Mouse (Mus musculus): ENCODE results near the gene Nr6a1.

The Nr6a1 gene

GRCm38 (mm10) chr2:38714324-38714723, 213.2 kb downstream of the Nr6a1 start, which contains the start of gene Nr5a1:
Gene Nr5a1 (minus strand): TSS chr2:38714542.
- DNase-seq (ENCODE audit: low spot score in 2 of 2) = no peak

- no peak for DNase-seq (ENCODE audit: low spot score in 2 of 2)
Observed at GRCm38 (mm10) chr2:38713596-38713995, 213.9 kb downstream of the Nr6a1 start.

GRCm38 (mm10) chr2:38712769-38713125, 214.7 kb downstream of the Nr6a1 start:
- DNase-seq (ENCODE audit: low spot score in 2 of 2) = no peak

GRCm38 (mm10) chr2:38712076-38712768, 215.3 kb downstream of the Nr6a1 start:
- no peak for DNase-seq (ENCODE audit: low spot score in 2 of 2)

- DNase-seq (ENCODE audit: low spot score in 2 of 2) = no peak
Observed at GRCm38 (mm10) chr2:38711421-38711861, 216.0 kb downstream of the Nr6a1 start.

- DNase-seq (ENCODE audit: low spot score in 2 of 2) = no peak
Observed at GRCm38 (mm10) chr2:38710304-38711241, 216.9 kb downstream of the Nr6a1 start.

- no peak for DNase-seq (ENCODE audit: low spot score in 2 of 2)
Observed at GRCm38 (mm10) chr2:38708907-38709688, 218.4 kb downstream of the Nr6a1 start.

GRCm38 (mm10) chr2:38706661-38707060, 220.8 kb downstream of the Nr6a1 start:
- DNase-seq (ENCODE audit: low spot score in 2 of 2) = no peak

- no peak for DNase-seq (ENCODE audit: low spot score in 2 of 2)
Observed at GRCm38 (mm10) chr2:38705036-38705435, 222.5 kb downstream of the Nr6a1 start.

- DNase-seq (ENCODE audit: low spot score in 2 of 2) = no peak
Observed at GRCm38 (mm10) chr2:38704336-38704735, 223.2 kb downstream of the Nr6a1 start.

GRCm38 (mm10) chr2:38700177-38700576, 227.3 kb downstream of the Nr6a1 start:
- DNase-seq (ENCODE audit: low spot score in 2 of 2) = no peak

GRCm38 (mm10) chr2:38698623-38699022, 228.9 kb downstream of the Nr6a1 start:
- DNase-seq (ENCODE audit: low spot score in 2 of 2) = no peak

- no peak for DNase-seq (ENCODE audit: low spot score in 2 of 2)
Observed at GRCm38 (mm10) chr2:38697128-38698120, 230.1 kb downstream of the Nr6a1 start.

GRCm38 (mm10) chr2:38695770-38696169, 231.7 kb downstream of the Nr6a1 start:
- no peak for DNase-seq (ENCODE audit: low spot score in 2 of 2)

- no peak for DNase-seq (ENCODE audit: low spot score in 2 of 2)
Observed at GRCm38 (mm10) chr2:38691542-38691941, 235.9 kb downstream of the Nr6a1 start.

GRCm38 (mm10) chr2:38689881-38690280, 237.6 kb downstream of the Nr6a1 start:
- no peak for DNase-seq (ENCODE audit: low spot score in 2 of 2)

- DNase-seq (ENCODE audit: low spot score in 2 of 2) = no peak
Observed at GRCm38 (mm10) chr2:38688791-38689520, 238.5 kb downstream of the Nr6a1 start.

- DNase-seq (ENCODE audit: low spot score in 2 of 2) = no peak
Observed at GRCm38 (mm10) chr2:38685746-38686145, 241.7 kb downstream of the Nr6a1 start.

GRCm38 (mm10) chr2:38683083-38683482, 244.4 kb downstream of the Nr6a1 start:
- no peak for DNase-seq (ENCODE audit: low spot score in 2 of 2)

GRCm38 (mm10) chr2:38682209-38682608, 245.3 kb downstream of the Nr6a1 start:
- DNase-seq (ENCODE audit: low spot score in 2 of 2) = no peak
